Mouse (Mus musculus): ENCODE measurements around the gene Enpp4. TPM values are rescaled to one million over a fixed set of nuclear protein-coding genes. Genes with fewer than 3 reads are reported as not detected.
A peak's percentile ranks its signal among the peaks of the same experiment; 100 is the strongest.

The Enpp4 gene
- total and polyA plus RNA-seq, 3 experiments: 8.5 to 24.6 (median 21.6) TPM

GRCm38 (mm10) chr17:44058145-44058544 is 47.5 kb downstream of the Enpp4 start:
- Histone ChIP-seq H3K36me3 (ENCODE audit: control insufficient read depth, insufficient read depth, low read length) (no peaks in the 10 kb centered on the region), H3K27me3 (ENCODE audit: control insufficient read depth, insufficient read depth, low read length) (no peaks in the 10 kb centered on the region), H3K79me2 (replicated peaks; ENCODE audit: control insufficient read depth, insufficient read depth, low read length) (no peaks in the 10 kb centered on the region), H3K4me1 (ENCODE audit: control insufficient read depth, insufficient read depth, low read length) (no peaks in the 10 kb centered on the region), H3K4me3 (no peak overlapping the region), H3K9ac (ENCODE audit: low read depth, low read length) (no peak overlapping the region), H3K27ac (no peak overlapping the region)
- DNase-seq: no peak
- intact Hi-C loops (cut with DNase I): no loop called here
- TF ChIP-seq EP300 (IDR thresholded peaks at IDR 0.05; ENCODE audit: insufficient read depth, low read depth, low read length) (no peak), CTCF (IDR thresholded peaks at IDR 0.05) (no peak), POLR2A (IDR thresholded peaks at IDR 0.05; ENCODE audit: insufficient read depth, low read depth, low read length) (no peak)

- DNase-seq: no peak
- H3K4me1 ChIP-seq (ENCODE audit: control insufficient read depth, insufficient read depth, low read length): no peaks in the 10 kb centered on the region
- H3K79me2 ChIP-seq (replicated peaks; ENCODE audit: control insufficient read depth, insufficient read depth, low read length): no peaks in the 10 kb centered on the region
- H3K27ac ChIP-seq: no peak overlapping the region
- no peaks in the 10 kb centered on the region for H3K36me3 ChIP-seq (ENCODE audit: control insufficient read depth, insufficient read depth, low read length)
- H3K4me3 ChIP-seq: no peak overlapping the region
- no peak for TF ChIP-seq EP300 (IDR thresholded peaks at IDR 0.05; ENCODE audit: insufficient read depth, low read depth, low read length)
- TF ChIP-seq CTCF (IDR thresholded peaks at IDR 0.05): no peak
- TF ChIP-seq POLR2A (IDR thresholded peaks at IDR 0.05; ENCODE audit: insufficient read depth, low read depth, low read length): no peak
- intact Hi-C loops (cut with DNase I): no loop called here
- no peaks in the 10 kb centered on the region for H3K27me3 ChIP-seq (ENCODE audit: control insufficient read depth, insufficient read depth, low read length)
- WGBS: 89% methylated on average over 1 of the region's 1 CpGs
- H3K9ac ChIP-seq (ENCODE audit: low read depth, low read length): no peak overlapping the region
Observed at GRCm38 (mm10) chr17:44057123-44057522, 48.5 kb downstream of the Enpp4 start.

- Histone ChIP-seq H3K4me3 (no peak overlapping the region), H3K27ac (no peak overlapping the region), H3K4me1 (ENCODE audit: control insufficient read depth, insufficient read depth, low read length) (no peaks in the 10 kb centered on the region), H3K9ac (ENCODE audit: low read depth, low read length) (no peak overlapping the region), H3K27me3 (ENCODE audit: control insufficient read depth, insufficient read depth, low read length) (no peaks in the 10 kb centered on the region), H3K79me2 (replicated peaks; ENCODE audit: control insufficient read depth, insufficient read depth, low read length) (no peaks in the 10 kb centered on the region), H3K36me3 (ENCODE audit: control insufficient read depth, insufficient read depth, low read length) (no peaks in the 10 kb centered on the region)
- TF ChIP-seq CTCF (IDR thresholded peaks at IDR 0.05) (no peak), POLR2A (IDR thresholded peaks at IDR 0.05; ENCODE audit: insufficient read depth, low read depth, low read length) (no peak), EP300 (IDR thresholded peaks at IDR 0.05; ENCODE audit: insufficient read depth, low read depth, low read length) (no peak)
- intact Hi-C loops (cut with DNase I): no loop called here
- 68% methylated on average over 4 of the region's 4 CpGs for WGBS
- peak in 1 of 2 experiments; percentile 20 for DNase-seq
Observed at GRCm38 (mm10) chr17:44053427-44053826, 52.2 kb downstream of the Enpp4 start.

Other genes with a start within 250 kb of the Enpp4 start
- 10 to 100 TPM; 13.3 to 14.2 TPM for gene Enpp5, start 27.0 kb downstream of the Enpp4 start, total RNA-seq (2021)
- gene Enpp5, start 27.0 kb downstream of the Enpp4 start, polyA plus RNA-seq (2012; rRNA removed): 14.2 and 24.6 TPM in 2 replicates
- gene Clic5, start 82.8 kb upstream of the Enpp4 start, total RNA-seq (2021): 100 to 1,000 TPM; 128 to 171 TPM
- 33.2 and 61.4 TPM in 2 replicates for gene Clic5, start 82.8 kb upstream of the Enpp4 start, polyA plus RNA-seq (2012; rRNA removed)

All from heart, adult 2 months (tissue).